Mouse (Mus musculus) lung, embryonic 15.5 days (tissue): ENCODE measurements around the gene Tex16. TPM values are rescaled to one million over a fixed set of nuclear protein-coding genes. Genes with fewer than 3 reads are reported as not detected.

ENCODE experiments used
- ATAC-seq: fragments of 200-750 bp; cut with Nextera tagmentation; 2 replicates; pipeline ENCODE4 v1.8.0; 2017; ENCODE audit warnings: moderate number of reproducible peaks, borderline replicate concordance; ENCODE audit not compliant: low FRiP score, low TSS enrichment; ENCODE audit errors: extremely low read depth
- H3K27ac ChIP-seq: fragments of 300-500 bp; sonication (generic); 2 replicates; pipeline ENCODE4 v1.5.1; 2015; ENCODE audit warnings: moderate library complexity, mild to moderate bottlenecking, inconsistent platforms
- H3K27me3 ChIP-seq: fragments of 300-500 bp; sonication (generic); 2 replicates; pipeline ENCODE4 v1.6.1; 2015; ENCODE audit warnings: inconsistent platforms
- H3K36me3 ChIP-seq: fragments of 300-500 bp; sonication (generic); 2 replicates; pipeline ENCODE4 v1.6.1; 2015; ENCODE audit warnings: inconsistent platforms
- H3K4me1 ChIP-seq: fragments of 300-500 bp; sonication (generic); 2 replicates; pipeline ENCODE4 v1.6.1; 2015; ENCODE audit warnings: inconsistent platforms
- H3K4me2 ChIP-seq: fragments of 300-500 bp; sonication (generic); 2 replicates; pipeline ENCODE4 v1.6.1; 2015; ENCODE audit warnings: inconsistent platforms, mild to moderate bottlenecking, moderate library complexity
- H3K4me3 ChIP-seq: fragments of 300-500 bp; sonication (generic); 2 replicates; pipeline ENCODE4 v1.5.1; 2015; ENCODE audit warnings: mild to moderate bottlenecking, inconsistent platforms
- H3K9ac ChIP-seq: fragments of 300-500 bp; sonication (generic); 2 replicates; pipeline ENCODE4 v1.6.1; 2015; ENCODE audit warnings: inconsistent platforms
- H3K9me3 ChIP-seq: fragments of 300-500 bp; sonication (generic); 2 replicates; pipeline ENCODE4 v1.6.1; 2016; ENCODE audit warnings: inconsistent platforms
- WGBS: fragments of 180-500 bp; shearing (Covaris S2); methylation state at CpG from one replicate; pipeline ENCODE4 v1.1.7; 2015; 5-methylcytosine and 5-hydroxymethylcytosine counted together
- polyA plus RNA-seq: library from polyadenylated mRNA; unstranded; fragments of >200 nt; fragmentation: Nextera tagmentation; extraction: Ambion mirVana; gene quantifications from 2 replicates; pipeline ENCODE4 v1.2.1, GENCODE M21; 2015

Tex16 gene
- 0.04 and 0.17 TPM in 2 replicates for polyA plus RNA-seq

GRCm38 (mm10) chrX:112010707-112011106, at the start of gene Tex16:
Gene Tex16 (plus strand): TSS chrX:112011007.
- H3K27ac ChIP-seq, result no peak within 1 kb of the TSS

GRCm38 (mm10) chrX:111999661-112000060, 11.1 kb upstream of the Tex16 start:
- Histone ChIP-seq H3K36me3 (no peaks in the 10 kb centered on the region), H3K4me1 (no peaks in the 10 kb centered on the region), H3K9me3 (no peaks in the 10 kb centered on the region), H3K4me3 (no peak overlapping the region), H3K9ac (no peak overlapping the region), H3K27me3 (no peaks in the 10 kb centered on the region), H3K27ac (no peak overlapping the region), H3K4me2 (no peak overlapping the region)
- 14% methylated on average over 1 of the region's 1 CpGs for WGBS
- ATAC-seq, result no peak

More at GRCm38 (mm10) chrX:112010707-112011106, at the start of gene Tex16:
- no peak within 1 kb of the TSS for H3K4me3 ChIP-seq
- no peaks in the 10 kb centered on the region for H3K4me1 ChIP-seq
- no peak for ATAC-seq
- H3K9me3 ChIP-seq, result no peaks in the 10 kb centered on the region
- H3K27me3 ChIP-seq, result no peaks in the 10 kb centered on the region
- H3K9ac ChIP-seq, result no peak within 1 kb of the TSS
- H3K4me2 ChIP-seq, result no peak within 1 kb of the TSS
- H3K36me3 ChIP-seq, result no peaks in the 10 kb centered on the region

Other genes with a start within 250 kb of the Tex16 start
- not detected in 2 replicates for gene Gm45194, start 119.6 kb upstream of the Tex16 start, polyA plus RNA-seq
- gene 4933403O08Rik, start 228.0 kb downstream of the Tex16 start, polyA plus RNA-seq, result not detected in 2 replicates